Mouse (Mus musculus) left cerebral cortex, postnatal 25 days (tissue): Measurements from ENCODE around the gene Bnipl. TPM values are rescaled to one million over a fixed set of nuclear protein-coding genes. Genes with fewer than 3 reads are reported as not detected.

Source experiments
- DNase-seq, 2 experiments: peaks; one replicate each; pipeline ENCODE4 v3.0.0; 2022; ENCODE audit warnings: low spot score in 2 of 2, mixed read lengths in 1 of 2
- intact Hi-C: fragments of 180-260 bp; cut with DNase I; formaldehyde crosslinking; loops from one replicate; pipeline ENCODE4 v1.15.1; 2025
- total RNA-seq, 2 experiments: library from RNA; stranded (reverse); gene quantifications; 2 replicates each; pipeline ENCODE4 v1.2.3; 2021

Gene Bnipl
- total RNA-seq, 2 experiments from 2014 or later: 0.62 to 0.66 TPM

GRCm38 (mm10) chr3:95282381-95282864, 31.4 kb upstream of the Bnipl start:
- intact Hi-C loops: loop anchor here (2.0 to 5.0 kb wide), 2 partner anchors 32 to 55 kb away; partner anchors contain the start of genes Cdc42se1 and Cers2
- DNase-seq: peak; percentile 13 to 41

DNA sequence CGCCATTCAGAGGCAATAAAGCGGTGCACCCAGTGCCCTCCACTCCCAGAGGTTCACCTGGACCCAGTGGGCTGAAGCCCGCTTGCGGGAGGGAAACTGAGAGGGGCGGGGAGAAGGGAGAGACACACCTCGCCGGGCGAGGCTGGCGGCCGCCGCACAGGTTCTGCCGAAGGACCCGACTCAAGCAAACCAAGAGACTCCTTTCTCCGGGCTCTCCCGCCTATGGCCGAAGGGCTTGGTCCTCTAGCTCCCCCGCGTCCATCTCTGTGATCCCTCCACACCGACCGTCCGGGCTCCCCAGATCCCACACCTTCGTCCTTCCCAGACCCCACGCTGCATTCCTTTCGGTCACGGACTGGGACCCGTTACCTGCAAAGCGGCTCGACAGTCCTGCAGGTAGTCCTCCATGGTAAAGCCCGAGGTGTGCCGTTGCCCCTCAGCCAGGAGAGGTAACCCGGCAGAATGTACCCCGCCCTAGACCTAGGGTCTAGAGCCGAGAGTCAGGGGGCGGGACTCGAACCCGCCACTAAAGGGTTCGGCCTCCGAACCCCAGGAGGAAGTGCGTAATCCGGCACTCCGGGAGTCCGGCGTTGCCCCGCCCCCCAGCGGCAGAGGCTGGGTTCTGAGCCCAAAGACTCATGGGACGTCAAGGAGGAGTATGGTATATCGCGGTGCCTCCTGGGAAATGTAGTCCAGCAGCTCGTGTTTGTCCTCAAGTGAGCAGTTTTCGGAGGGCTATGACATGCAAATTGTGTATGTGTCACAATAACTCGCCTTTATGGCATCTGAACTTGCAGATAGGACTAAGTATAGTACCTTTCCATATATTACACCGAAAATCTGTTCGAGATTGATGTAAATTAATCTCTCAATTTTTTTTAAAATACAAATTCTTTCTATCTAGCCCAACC, 30.5 kb upstream of the Bnipl start, which contains the start of the genes Mindy1 and Prune1:
Gene Mindy1 (plus strand): TSS at position 130 of the 911 bp plus-strand sequence.
Gene Prune1 (minus strand): TSS at position 861 of the 911 bp plus-strand sequence.
- intact Hi-C loops: loop anchor here (2.0 to 5.0 kb wide), 2 partner anchors 33 to 54 kb away; partner anchors contain the start of genes Cdc42se1 and Cers2
- DNase-seq: peak; percentile 98 to 99

GRCm38 (mm10) chr3:95280747-95281146, 29.8 kb upstream of the Bnipl start:
- peak; percentile 25 to 36 for DNase-seq
- intact Hi-C loops: loop anchor here (5.0 kb wide), 1 partner anchor 53 kb away; the partner anchor contains the start of gene Cdc42se1

DNA sequence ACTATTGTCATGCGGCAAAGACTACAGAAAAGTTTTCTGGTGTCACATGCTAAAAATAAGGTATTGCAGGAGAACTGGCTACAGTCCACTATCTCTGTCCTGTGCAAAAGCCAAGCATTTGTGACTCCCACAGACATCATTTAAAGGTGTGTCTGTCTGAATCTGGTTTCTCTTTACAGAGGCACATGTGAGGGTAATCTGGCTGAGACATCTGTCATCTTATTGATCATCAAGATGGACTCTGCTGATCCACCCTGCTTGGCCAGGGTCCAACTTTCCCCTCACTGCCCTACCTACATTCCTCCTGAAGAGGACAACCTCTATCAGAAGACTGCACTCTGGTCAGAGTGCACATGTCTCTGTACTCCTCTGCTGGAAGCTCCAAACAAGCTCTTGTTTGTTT, 26.2 kb upstream of the Bnipl start:
- intact Hi-C loops: no loop called here
- no peak for DNase-seq

GRCm38 (mm10) chr3:95276428-95276934, 25.5 kb upstream of the Bnipl start:
- intact Hi-C loops: no loop called here
- DNase-seq: no peak

DNA sequence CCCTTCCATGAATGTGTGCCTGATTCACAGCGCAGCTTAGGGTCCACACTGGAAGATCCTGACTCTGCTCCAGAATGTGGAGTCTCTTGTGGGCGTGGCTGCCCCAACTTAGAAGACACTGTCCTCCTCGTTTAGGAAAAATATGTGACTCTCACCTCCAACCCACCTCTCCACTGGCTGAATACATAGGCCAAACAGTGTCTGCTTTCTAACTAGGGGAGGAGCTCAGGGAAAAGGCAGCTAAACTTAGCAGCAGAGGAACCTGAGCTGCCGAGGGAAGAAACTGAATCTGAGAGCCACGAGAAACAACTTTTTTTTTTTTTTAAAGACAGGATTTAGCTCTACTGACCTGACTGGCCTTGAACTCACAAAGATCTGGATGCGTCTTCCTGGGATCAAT, 24.2 kb upstream of the Bnipl start:
- no peak for DNase-seq
- intact Hi-C loops: no loop called here

GRCm38 (mm10) chr3:95274453-95274852, 23.5 kb upstream of the Bnipl start:
- intact Hi-C loops: no loop called here
- DNase-seq: no peak

GRCm38 (mm10) chr3:95273471-95273870, 22.5 kb upstream of the Bnipl start:
- no peak for DNase-seq
- intact Hi-C loops: no loop called here

DNA sequence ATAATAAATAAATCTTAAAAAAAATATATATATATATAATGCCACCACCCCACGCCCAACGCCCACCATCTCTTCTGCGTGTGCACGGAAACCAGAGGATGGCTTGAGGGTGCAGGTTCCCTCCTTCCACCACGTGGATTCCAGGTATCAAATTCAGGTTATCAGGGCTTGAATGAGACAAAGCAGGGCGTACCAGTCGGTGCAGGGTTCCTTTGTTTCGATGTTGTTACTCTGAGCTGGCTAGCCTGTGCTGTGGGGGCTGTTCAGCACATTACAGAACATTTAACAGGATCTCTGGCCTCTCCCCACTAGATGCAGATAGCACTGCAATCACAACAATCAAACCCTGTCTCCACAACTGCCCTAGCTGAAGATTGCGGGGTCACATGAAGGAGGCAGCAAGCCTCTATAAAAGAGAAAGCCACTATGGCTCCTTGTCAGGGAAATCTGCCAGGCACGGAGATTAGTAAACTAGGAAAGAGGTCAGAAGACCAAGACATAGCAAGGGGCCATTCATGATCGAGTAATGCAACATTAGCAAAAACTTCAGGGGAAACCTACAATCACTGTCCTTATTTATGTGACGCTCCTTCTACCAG, 19.9 kb upstream of the Bnipl start:
- DNase-seq: no peak
- intact Hi-C loops: no loop called here

DNA sequence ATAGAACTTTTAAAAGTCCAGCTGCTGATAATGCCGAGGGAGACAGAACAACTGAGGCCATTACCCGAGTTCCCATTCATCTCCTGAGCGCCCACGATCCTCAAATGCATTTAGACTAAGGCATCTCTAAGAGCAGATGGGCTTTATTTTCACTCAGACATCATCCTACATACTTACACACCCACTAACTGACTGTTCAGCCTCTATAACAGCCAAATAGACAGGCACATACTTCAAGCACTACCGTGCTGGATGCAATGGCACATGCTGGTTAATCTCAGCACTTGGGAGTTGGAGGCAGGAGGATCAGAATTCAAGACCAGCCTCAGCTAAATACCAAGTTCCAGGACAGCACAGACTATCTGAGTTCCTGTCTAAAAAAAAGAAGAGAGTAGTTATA, 18.8 kb upstream of the Bnipl start:
- intact Hi-C loops: loop anchor here (10.0 kb wide), 1 partner anchor 55 kb away; the partner anchor contains the start of gene Gabpb2
- peak; percentile 26 to 86 for DNase-seq

DNA sequence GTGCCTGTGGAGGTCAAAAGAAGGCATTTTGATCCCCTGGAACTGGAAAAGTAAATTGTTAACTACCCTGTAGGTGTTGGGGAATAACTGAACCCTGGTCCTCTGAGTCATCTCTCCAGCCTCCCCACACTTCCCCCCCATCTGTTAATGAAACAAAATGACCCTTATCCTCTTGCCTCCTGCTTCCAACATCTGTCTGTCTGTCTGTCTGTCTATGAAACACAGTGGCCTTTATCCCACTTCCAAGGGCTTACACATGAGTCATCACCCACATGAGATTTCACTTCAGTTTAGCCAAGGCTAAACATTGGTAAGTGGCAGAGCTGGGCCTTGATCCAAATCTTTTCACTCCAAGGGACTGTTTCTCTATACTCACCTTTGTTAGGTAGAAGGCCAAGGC, 16.9 kb upstream of the Bnipl start:
- DNase-seq: no peak
- intact Hi-C loops: loop anchor here (10.0 kb wide), 1 partner anchor 53 kb away; the partner anchor contains the start of gene Gabpb2

GRCm38 (mm10) chr3:95266052-95266451, 15.1 kb upstream of the Bnipl start:
- no peak for DNase-seq
- intact Hi-C loops: loop anchor here (10.0 kb wide), 1 partner anchor 51 kb away; the partner anchor contains the start of gene Gabpb2

GRCm38 (mm10) chr3:95264724-95265123, 13.7 kb upstream of the Bnipl start:
- intact Hi-C loops: loop anchor here (5.0 to 10.0 kb wide), 2 partner anchors 50 to 122 kb away; partner anchors contain the start of genes Gabpb2 and Tnfaip8l2
- peak in 1 of 2 experiments; percentile 75 for DNase-seq

- intact Hi-C loops: loop anchor here (5.0 to 10.0 kb wide), 2 partner anchors 48 to 121 kb away; partner anchors contain the start of genes Gabpb2 and Tnfaip8l2
These were observed 12.2 kb upstream of the Bnipl start for GRCm38 (mm10) chr3:95263089-95263739.

GRCm38 (mm10) chr3:95261975-95262374, 11.0 kb upstream of the Bnipl start:
- intact Hi-C loops: loop anchor here (5.0 to 10.0 kb wide), 2 partner anchors 47 to 120 kb away; partner anchors contain the start of genes Gabpb2 and Tnfaip8l2
- no peak for DNase-seq

More at GRCm38 (mm10) chr3:95263089-95263739, 12.2 kb upstream of the Bnipl start:
- DNase-seq: peak; percentile 51 to 59

GRCm38 (mm10) chr3:95256931-95257330, 5.9 kb upstream of the Bnipl start:
- intact Hi-C loops: no loop called here
- DNase-seq: no peak

DNA sequence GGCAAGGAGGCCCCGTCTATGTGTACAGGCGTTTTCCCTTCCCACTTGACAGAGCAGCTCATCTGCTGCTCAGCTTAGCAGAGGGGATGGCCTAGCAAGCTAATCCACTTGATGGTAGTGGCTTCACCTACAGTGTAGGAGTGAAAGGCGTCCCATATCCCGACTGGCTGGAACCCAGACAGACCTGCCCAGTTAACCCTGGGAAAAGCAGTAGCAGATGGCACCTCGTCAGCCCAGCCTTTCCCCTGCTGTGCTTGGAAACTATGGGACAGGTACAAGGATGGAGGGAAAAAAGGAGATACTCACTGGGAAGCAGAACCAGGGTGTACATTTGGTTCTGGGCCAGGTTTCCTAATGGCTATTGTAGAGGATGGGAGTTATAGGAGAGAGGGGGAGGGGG, 632 bp downstream of the Bnipl start:
- intact Hi-C loops: no loop called here

DNA sequence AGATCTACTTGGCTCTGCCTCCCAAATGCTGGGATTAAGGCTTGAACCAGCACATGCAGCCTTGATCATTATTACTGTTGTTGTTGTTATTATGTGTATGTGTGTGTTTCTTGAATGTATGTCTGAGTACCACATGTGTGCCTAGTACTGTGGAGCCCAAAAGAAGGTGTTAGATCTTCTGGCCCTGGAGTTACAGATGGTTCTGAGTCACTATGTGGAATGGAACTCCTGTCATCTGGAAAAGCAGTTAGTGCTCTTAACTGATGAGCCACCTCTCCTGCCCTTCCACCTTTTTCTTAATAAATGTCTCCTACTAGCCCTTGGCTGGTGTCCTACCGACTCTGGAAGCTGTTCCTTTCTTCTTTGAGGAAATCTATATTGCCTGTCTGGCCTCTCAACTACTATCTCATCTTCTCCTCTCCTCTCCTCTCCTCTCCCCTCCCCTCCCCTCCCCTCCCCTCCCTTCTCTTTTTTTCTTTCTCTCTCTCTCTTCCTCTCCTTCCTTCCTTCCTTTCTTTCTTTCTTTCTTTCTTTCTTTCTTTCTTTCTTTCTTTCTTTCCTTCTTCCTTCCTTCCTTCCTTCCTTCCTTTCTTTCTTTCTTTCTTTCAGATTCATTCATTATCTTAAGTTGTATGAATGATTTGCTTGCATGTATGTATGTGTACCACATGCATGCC, 3.2 kb downstream of the Bnipl start:
- DNase-seq: no peak

More for the DNA sequence above, 632 bp downstream of the Bnipl start:
- DNase-seq: no peak

More for the DNA sequence above, 3.2 kb downstream of the Bnipl start:
- intact Hi-C loops: no loop called here
